ENCODE assay signal across 18 mouse cellular contexts in genomic region chr1:127352131-127352793, GRCm38 (mm10).
DNase-seq lines count a peak whose midpoint lies in the region; ATAC-seq lines count a peak whose summit lies in the region.
"Had no signal": no experiment of that assay in that cellular context is flagged by ENCODE, and none has a peak within 500 bp of the region (broad histone marks: within the 10 kb centered on the region; RNA-seq: fewer than 3 reads in every experiment).

No protein-coding gene starts in this region.

- no peak overlapping the region for H3K9ac ChIP-seq in forebrain, embryonic 11.5 days (ENCODE audit: low read length)
- H3K9ac ChIP-seq in forebrain, embryonic 15.5 days (replicated peaks) = no peak overlapping the region
- H3K9ac ChIP-seq: liver, embryonic 15.5 days; midbrain, embryonic 15.5 days; neural tube, embryonic 12.5 days had no signal

- no peaks in the 10 kb centered on the region for H3K27me3 ChIP-seq in forebrain, embryonic 11.5 days (ENCODE audit: control insufficient read depth, insufficient read depth, low read length)
- H3K27me3 ChIP-seq in forebrain, embryonic 15.5 days = no peaks in the 10 kb centered on the region
- H3K27me3 ChIP-seq: liver, embryonic 15.5 days; midbrain, embryonic 15.5 days; neural tube, embryonic 12.5 days had no signal

- no peak overlapping the region for H3K4me2 ChIP-seq in forebrain, embryonic 11.5 days (ENCODE audit: low read depth, low read length, severe bottlenecking)
- H3K4me2 ChIP-seq in forebrain, embryonic 15.5 days (replicated peaks) = no peak overlapping the region
- H3K4me2 ChIP-seq: liver, embryonic 15.5 days; midbrain, embryonic 15.5 days; neural tube, embryonic 12.5 days had no signal

- intact Hi-C loops in left cerebral cortex, postnatal 25 days (cut with DNase I) = no loop called here

- no peak for ATAC-seq in forebrain, embryonic 11.5 days (replicated peaks; ENCODE audit: low FRiP score)
- no peak for ATAC-seq in forebrain, embryonic 15.5 days (replicated peaks)
- ATAC-seq: midbrain, embryonic 15.5 days had no signal

- H3K4me1 ChIP-seq in forebrain, embryonic 11.5 days (replicated peaks; ENCODE audit: control insufficient read depth, insufficient read depth, low read length) = no peaks in the 10 kb centered on the region; the same call in 1 of the 2 replicates
- peaks cover 6% of the 10 kb centered on the region; the same call in 1 of the 2 replicates for H3K4me1 ChIP-seq in forebrain, embryonic 15.5 days

- H3K9me3 ChIP-seq in forebrain, embryonic 11.5 days (ENCODE audit: control insufficient read depth, low read length) = no peaks in the 10 kb centered on the region
- no peaks in the 10 kb centered on the region for H3K9me3 ChIP-seq in forebrain, embryonic 15.5 days
- H3K9me3 ChIP-seq: limb, embryonic 10.5 days; liver, embryonic 15.5 days; midbrain, embryonic 15.5 days; neural tube, embryonic 12.5 days had no signal

- DNase-seq in forebrain, embryonic 11.5 days (ENCODE audit: low spot score) = peak; percentile 9
- peak; percentile 17 for DNase-seq in urinary bladder, adult 2 months (ENCODE audit: low spot score)
- no peak for DNase-seq in urinary bladder, postnatal 4 days (ENCODE audit: low spot score in 2 of 2)
- peak; percentile 62 for DNase-seq in heart, postnatal 4 days
- DNase-seq in left cerebral cortex, postnatal 25 days (ENCODE audit: low spot score in 2 of 2) = no peak
- no peak for DNase-seq in right cerebral cortex, postnatal 25 days
- no peak for DNase-seq in ovary, postnatal 10 days (ENCODE audit: low spot score)
- DNase-seq: adrenal gland, postnatal 14 days; kidney, adult 18-20 months; layer of hippocampus, adult 9-11 months; right cerebral cortex, postnatal 14 days; thymus, postnatal 4 days had no signal

- H3K27ac ChIP-seq in forebrain, embryonic 11.5 days (ENCODE audit: low read depth, low read length) = no peak overlapping the region
- no peak overlapping the region for H3K27ac ChIP-seq in forebrain, embryonic 15.5 days (replicated peaks)
- H3K27ac ChIP-seq: limb, embryonic 10.5 days; liver, embryonic 15.5 days; macrophage; midbrain, embryonic 15.5 days; neural tube, embryonic 12.5 days had no signal

- no peaks in the 10 kb centered on the region for H3K36me3 ChIP-seq in forebrain, embryonic 11.5 days (ENCODE audit: control insufficient read depth, insufficient read depth, low read length)
- no peaks in the 10 kb centered on the region for H3K36me3 ChIP-seq in forebrain, embryonic 15.5 days
- H3K36me3 ChIP-seq: limb, embryonic 10.5 days; liver, embryonic 15.5 days; midbrain, embryonic 15.5 days; neural tube, embryonic 12.5 days had no signal

- 81% methylated on average over 4 of the region's 4 CpGs for WGBS in forebrain, embryonic 11.5 days
- 65% methylated on average over 4 of the region's 4 CpGs for WGBS in forebrain, embryonic 15.5 days

- H3K4me3 ChIP-seq in forebrain, embryonic 11.5 days (ENCODE audit: low read depth, low read length) = no peak overlapping the region
- H3K4me3 ChIP-seq in forebrain, embryonic 15.5 days = no peak overlapping the region
- H3K4me3 ChIP-seq: limb, embryonic 10.5 days; liver, embryonic 15.5 days; midbrain, embryonic 15.5 days; neural tube, embryonic 12.5 days had no signal

Comparison
In these comparisons a context has a peak if more than half of its experiments do, and no peak if none do; other contexts are left out.
1. DNase-seq: peak in forebrain, embryonic 11.5 days (single experiment), urinary bladder, adult 2 months (single experiment) and heart, postnatal 4 days (single experiment); none in urinary bladder, postnatal 4 days (0 of 2), left cerebral cortex, postnatal 25 days (0 of 2), right cerebral cortex, postnatal 25 days (single experiment) and ovary, postnatal 10 days (single experiment).